Mouse (Mus musculus) liver, embryonic 14.5 days (tissue): ENCODE measurements around the gene Patz1. TPM values are rescaled to one million over a fixed set of nuclear protein-coding genes. Genes with fewer than 3 reads are reported as not detected.

Source experiments
- ATAC-seq: fragments of 200-750 bp; cut with Nextera tagmentation; 2 replicates; pipeline ENCODE4 v1.8.0; 2017; ENCODE audit warnings: moderate number of reproducible peaks, mild to moderate bottlenecking, moderate library complexity; ENCODE audit not compliant: insufficient read depth
- DNase-seq, 3 experiments: peaks; one replicate each; pipeline ENCODE4 v3.0.0-alpha.2; 2012 to 2013; ENCODE audit warnings: low read depth in 3 of 3, low spot score in 3 of 3
- H3K27ac ChIP-seq: fragments of 300-500 bp; sonication (generic); 2 replicates; pipeline ENCODE4 v1.5.1; 2014; ENCODE audit warnings: moderate library complexity, mild to moderate bottlenecking, control low read depth, inconsistent platforms
- H3K27me3 ChIP-seq: fragments of 300-500 bp; sonication (generic); 2 replicates; pipeline ENCODE4 v1.6.1; 2014; ENCODE audit warnings: mild to moderate bottlenecking, low read length, moderate library complexity; ENCODE audit not compliant: control insufficient read depth, insufficient read depth
- H3K36me3 ChIP-seq: fragments of 300-500 bp; sonication (generic); replicated peaks from 2 replicates; pipeline ENCODE4 v1.6.1; 2014; ENCODE audit warnings: low read depth; ENCODE audit not compliant: control insufficient read depth, insufficient read depth
- H3K4me1 ChIP-seq, 2 experiments: fragments of 200-500 bp in 1 of 2; fragments of 300-500 bp in 1 of 2; sonication (generic) in 1 of 2; replicated peaks; 2 replicates each; pipeline ENCODE4 v1.6.1; 2012 to 2014; ENCODE audit warnings: antibody characterized with exemption in 1 of 2, inconsistent platforms in 1 of 2, low read length in 1 of 2; ENCODE audit not compliant: control insufficient read depth in 2 of 2, insufficient read depth in 2 of 2
- H3K4me2 ChIP-seq: fragments of 300-500 bp; sonication (generic); 2 replicates; pipeline ENCODE4 v1.6.1; 2014; ENCODE audit warnings: low read depth, mild to moderate bottlenecking, control low read depth, moderate library complexity
- H3K4me3 ChIP-seq, 2 experiments: fragments of 200-500 bp in 1 of 2; fragments of 300-500 bp in 1 of 2; sonication (generic) in 1 of 2; 2 replicates each; pipeline ENCODE4 v1.5.1; 2012 to 2014; ENCODE audit warnings: low read depth in 2 of 2, low read length in 2 of 2, mild to moderate bottlenecking in 2 of 2, control low read depth in 1 of 2, inconsistent platforms in 1 of 2, moderate library complexity in 1 of 2; ENCODE audit not compliant: insufficient read depth in 1 of 2
- H3K9ac ChIP-seq: fragments of 300-500 bp; sonication (generic); replicated peaks from 2 replicates; pipeline ENCODE4 v1.6.1; 2014; ENCODE audit warnings: mild to moderate bottlenecking, control low read depth, moderate library complexity
- H3K9me3 ChIP-seq: fragments of 300-500 bp; sonication (generic); 2 replicates; pipeline ENCODE4 v1.6.1; 2016; ENCODE audit warnings: low read length, mixed read lengths; ENCODE audit not compliant: control insufficient read depth
- CTCF ChIP-seq: IDR thresholded peaks from 2 replicates; pipeline ENCODE4 v1.5.1; 2016; ENCODE audit warnings: antibody characterized with exemption, low read depth, control low read depth
- EP300 ChIP-seq: IDR thresholded peaks from 2 replicates; pipeline ENCODE4 v1.6.1; 2016; ENCODE audit warnings: antibody characterized with exemption, low read depth
- WGBS: fragments of 180-500 bp; shearing (Covaris S2); extraction: QIAGEN DNeasy Blood & Tissue Kit; methylation state at CpG from one replicate; pipeline ENCODE4 v1.1.7; 2014; ENCODE audit not compliant: insufficient replicate concordance; 5-methylcytosine and 5-hydroxymethylcytosine counted together
- polyA plus RNA-seq, 2 experiments: library from polyadenylated mRNA; depleted of rRNA in 1 of 2; stranded (reverse) in 1 of 2; unstranded in 1 of 2; fragments of >200 nt; fragmentation: Nextera tagmentation in 1 of 2; extraction: Ambion mirVana in 1 of 2; gene quantifications; 2 replicates each; pipeline versions ENCODE4 v1.2.1 to v1.2.3; 2012 to 2014

Gene Patz1
- polyA plus RNA-seq, 2 experiments: 11.6 to 16.2 TPM

DNA sequence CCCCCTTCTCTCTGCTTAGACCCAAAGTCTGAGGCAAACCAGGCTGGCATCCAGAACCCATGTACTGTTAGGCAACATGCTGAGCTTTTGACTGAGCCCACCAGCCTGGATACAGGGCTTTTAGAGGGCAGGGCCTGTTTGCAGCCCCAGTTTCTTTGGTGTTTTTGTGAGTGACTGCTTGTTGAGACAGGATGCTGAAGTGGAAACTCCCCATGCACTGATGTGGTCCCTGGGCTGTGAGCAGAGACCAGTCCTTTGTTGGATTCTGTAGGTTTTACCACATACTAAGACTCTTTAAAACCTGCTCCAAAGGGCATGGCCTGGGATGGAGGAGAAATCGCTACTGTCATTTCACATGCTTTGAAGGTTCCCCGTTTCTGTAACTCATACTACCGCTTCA lies 56.2 kb downstream of the Patz1 start:
- no peak overlapping the region for H3K9ac ChIP-seq
- TF ChIP-seq CTCF (no peak), EP300 (no peak)
- no peak for ATAC-seq
- 87% methylated on average over 3 of the region's 3 CpGs for WGBS
- DNase-seq: no peak
- no peak overlapping the region for H3K4me2 ChIP-seq
- no peaks in the 10 kb centered on the region for H3K9me3 ChIP-seq
- no peak overlapping the region for H3K4me3 ChIP-seq
- H3K27ac ChIP-seq: no peak overlapping the region
- peaks cover 0 to 7% of the 10 kb centered on the region in 2 experiments; a peak in 2 of 4 replicates for H3K4me1 ChIP-seq
- H3K27me3 ChIP-seq: no peaks in the 10 kb centered on the region
- H3K36me3 ChIP-seq: no peaks in the 10 kb centered on the region

DNA sequence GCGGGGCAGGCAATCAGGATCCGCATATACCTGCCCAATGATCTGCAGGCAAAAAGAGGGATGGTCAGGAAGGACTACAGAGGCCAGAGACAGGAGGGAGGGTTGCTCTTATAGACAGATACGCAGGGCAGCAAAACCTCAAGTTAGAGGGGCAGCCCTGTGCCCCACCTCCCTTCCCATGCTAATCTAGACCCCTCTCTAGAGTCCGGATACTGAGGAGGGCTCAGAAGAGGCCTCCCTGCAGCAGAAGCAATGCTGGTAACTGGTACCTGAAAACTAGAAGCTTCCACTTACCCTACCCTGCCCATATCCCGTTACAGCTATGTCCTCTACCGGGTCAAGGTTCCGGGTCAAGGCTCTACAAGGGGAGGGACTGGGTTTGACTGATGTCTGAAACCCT lies 57.7 kb downstream of the Patz1 start:
- H3K36me3 ChIP-seq: no peaks in the 10 kb centered on the region
- H3K9me3 ChIP-seq: no peaks in the 10 kb centered on the region
- TF ChIP-seq CTCF (no peak), EP300 (no peak)
- peaks cover 0 to 7% of the 10 kb centered on the region in 2 experiments; a peak in 2 of 4 replicates for H3K4me1 ChIP-seq
- H3K4me3 ChIP-seq: no peak overlapping the region
- DNase-seq (no peak), ATAC-seq (no peak)
- 73% methylated on average over 7 of the region's 7 CpGs for WGBS
- H3K27ac ChIP-seq: no peak overlapping the region
- H3K27me3 ChIP-seq: no peaks in the 10 kb centered on the region
- H3K4me2 ChIP-seq: no peak overlapping the region
- H3K9ac ChIP-seq: no peak overlapping the region

DNA sequence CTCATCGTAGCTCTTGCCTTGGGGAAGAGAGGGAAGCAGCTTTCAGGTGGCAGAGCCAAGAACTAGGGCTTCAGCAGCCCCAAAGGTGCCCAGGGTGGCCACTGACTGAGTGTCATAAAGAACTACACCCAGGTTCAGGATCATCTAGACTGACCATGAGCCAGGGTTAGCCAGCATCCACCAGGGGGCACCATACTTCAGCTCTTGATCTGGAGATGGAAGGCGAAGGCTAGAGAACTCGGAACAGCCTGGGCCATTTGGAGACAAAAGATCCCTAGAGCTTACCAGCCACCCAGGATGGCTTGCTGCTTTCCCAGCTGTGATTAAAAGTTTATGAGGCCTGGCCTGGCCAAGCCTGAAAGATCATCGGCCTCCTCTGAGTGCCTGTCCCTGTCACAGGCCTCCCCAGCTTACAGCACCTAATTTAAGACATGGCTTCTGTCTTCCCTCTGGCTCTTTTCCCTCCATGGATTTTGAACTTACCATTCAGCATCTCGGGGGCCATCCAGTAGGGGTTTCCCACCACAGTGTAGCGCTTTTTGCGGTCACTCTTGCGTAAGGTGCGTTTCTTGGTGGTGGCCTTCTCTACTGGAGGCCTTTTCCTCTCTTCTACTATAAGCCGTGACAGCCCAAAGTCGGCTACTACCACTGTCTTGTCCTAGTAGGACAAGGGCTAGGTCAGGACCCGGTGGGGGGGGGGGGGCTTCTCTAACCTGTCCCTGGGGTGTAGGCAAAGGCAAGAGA lies 58.6 kb downstream of the Patz1 start:
- H3K9me3 ChIP-seq: no peaks in the 10 kb centered on the region
- no peak overlapping the region for H3K9ac ChIP-seq
- peaks cover 0 to 7% of the 10 kb centered on the region in 2 experiments; a peak in 2 of 4 replicates for H3K4me1 ChIP-seq
- H3K4me3 ChIP-seq: no peak overlapping the region
- 54% methylated on average over 12 of the region's 12 CpGs for WGBS
- H3K36me3 ChIP-seq: no peaks in the 10 kb centered on the region
- peak; percentile 95 for TF ChIP-seq CTCF
- TF ChIP-seq EP300: no peak
- no peak overlapping the region for H3K27ac ChIP-seq
- DNase-seq: peak; percentile 52 to 59 (median 58)
- no peaks in the 10 kb centered on the region for H3K27me3 ChIP-seq
- H3K4me2 ChIP-seq: no peak overlapping the region
- ATAC-seq: peak; percentile 69

DNA sequence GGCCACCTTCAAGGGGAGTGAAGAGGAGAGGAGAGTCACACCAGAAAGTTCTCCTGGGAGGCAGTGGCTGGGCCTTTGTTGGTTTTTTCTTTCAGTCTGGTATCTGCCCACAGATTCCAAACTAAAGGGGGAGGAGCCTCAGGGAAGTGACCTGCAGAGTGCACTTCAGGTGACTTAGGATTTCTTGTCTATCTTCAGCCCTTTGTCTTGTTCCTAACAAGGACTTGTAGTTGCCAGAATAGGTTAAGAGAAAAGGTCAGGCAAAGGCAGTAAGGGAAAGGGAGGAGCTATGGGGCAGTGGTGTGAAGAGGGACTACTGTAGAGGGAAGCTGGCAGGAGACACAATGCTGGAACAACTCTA lies 59.1 kb downstream of the Patz1 start:
- no peak for DNase-seq
- peaks cover 0 to 7% of the 10 kb centered on the region in 2 experiments; a peak in 2 of 4 replicates for H3K4me1 ChIP-seq
- no peak for ATAC-seq
- H3K9ac ChIP-seq: no peak overlapping the region
- TF ChIP-seq CTCF (no peak), EP300 (no peak)
- no peak overlapping the region for H3K4me2 ChIP-seq
- H3K27me3 ChIP-seq: no peaks in the 10 kb centered on the region
- no peaks in the 10 kb centered on the region for H3K36me3 ChIP-seq
- no peaks in the 10 kb centered on the region for H3K9me3 ChIP-seq
- H3K27ac ChIP-seq: no peak overlapping the region
- no peak overlapping the region for H3K4me3 ChIP-seq

DNA sequence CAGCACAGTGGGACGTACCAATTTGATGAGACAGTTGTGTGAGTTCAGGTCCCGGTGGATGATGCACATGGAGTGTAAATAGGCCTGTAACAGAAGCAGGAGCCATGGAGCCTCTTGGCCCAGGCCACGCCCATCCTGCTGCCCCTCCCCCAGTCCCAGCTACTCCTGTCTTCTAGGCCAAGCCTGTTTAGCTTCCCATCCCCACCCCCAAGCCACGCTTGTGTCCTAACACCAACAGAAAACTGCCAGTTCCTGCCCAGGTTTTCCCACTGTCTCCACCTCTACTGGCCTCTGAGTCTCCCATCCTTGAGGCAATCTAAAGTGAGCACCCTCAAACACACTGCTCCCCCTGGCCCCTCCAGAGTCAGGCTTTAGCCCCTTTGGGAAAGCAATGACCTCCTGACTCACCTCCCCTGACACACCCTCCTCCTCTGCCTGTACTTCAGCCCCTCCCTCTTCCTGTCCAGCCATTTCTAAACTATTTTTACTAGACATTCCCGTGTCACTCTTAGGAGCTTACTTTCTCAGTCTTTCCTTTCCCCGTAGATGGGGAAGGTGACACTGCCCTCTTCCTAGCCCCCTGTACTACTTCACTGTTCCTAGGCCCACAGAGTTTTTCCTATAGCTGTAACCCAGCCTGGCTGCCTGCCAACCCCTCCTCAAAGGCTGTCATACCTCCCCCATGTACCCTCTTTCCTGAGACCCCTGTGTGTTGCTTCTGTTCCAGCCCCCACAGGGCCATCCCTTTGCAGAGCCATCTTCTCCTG lies 60.1 kb downstream of the Patz1 start:
- H3K4me2 ChIP-seq: no peak overlapping the region
- no peaks in the 10 kb centered on the region for H3K36me3 ChIP-seq
- H3K9me3 ChIP-seq: no peaks in the 10 kb centered on the region
- DNase-seq: no peak
- H3K27ac ChIP-seq: no peak overlapping the region
- peaks cover 0 to 7% of the 10 kb centered on the region in 2 experiments; a peak in 2 of 4 replicates for H3K4me1 ChIP-seq
- H3K4me3 ChIP-seq: no peak overlapping the region
- H3K9ac ChIP-seq: no peak overlapping the region
- WGBS: 26% methylated on average over 6 of the region's 6 CpGs
- H3K27me3 ChIP-seq: no peaks in the 10 kb centered on the region
- no peak for TF ChIP-seq CTCF
- TF ChIP-seq EP300: no peak
- ATAC-seq: no peak
